Mouse (Mus musculus): ENCODE results near the gene Lrrc4.

Gene Lrrc4

GRCm38 (mm10) chr6:28622522-28622921, 209.0 kb downstream of the Lrrc4 start:
- intact Hi-C loops (cut with DNase I) = no loop called here

- intact Hi-C loops (cut with DNase I) = no loop called here
Observed at GRCm38 (mm10) chr6:28621961-28622360, 209.6 kb downstream of the Lrrc4 start.

GRCm38 (mm10) chr6:28621431-28621830, 210.1 kb downstream of the Lrrc4 start:
- intact Hi-C loops (cut with DNase I) = no loop called here

GRCm38 (mm10) chr6:28618751-28619153, 212.8 kb downstream of the Lrrc4 start:
- intact Hi-C loops (cut with DNase I) = no loop called here

- intact Hi-C loops (cut with DNase I) = no loop called here
Observed at GRCm38 (mm10) chr6:28618299-28618698, 213.2 kb downstream of the Lrrc4 start.

GRCm38 (mm10) chr6:28615966-28616365, 215.6 kb downstream of the Lrrc4 start:
- intact Hi-C loops (cut with DNase I) = no loop called here

- intact Hi-C loops (cut with DNase I) = no loop called here
Observed at GRCm38 (mm10) chr6:28615408-28615807, 216.1 kb downstream of the Lrrc4 start.

- intact Hi-C loops (cut with DNase I) = no loop called here
Observed at GRCm38 (mm10) chr6:28614856-28615255, 216.7 kb downstream of the Lrrc4 start.

- intact Hi-C loops (cut with DNase I) = no loop called here
Observed at GRCm38 (mm10) chr6:28613441-28613840, 218.1 kb downstream of the Lrrc4 start.

Data from adrenal gland (tissue).